Mouse (Mus musculus) forebrain, embryonic 10.5 days (tissue): ENCODE results near the gene Gm156. TPM values are rescaled to one million over a fixed set of nuclear protein-coding genes. Genes with fewer than 3 reads are reported as not detected.
"Not testable (repeated sequence)": the region's sequence is repeated elsewhere in the genome, so short reads cannot be mapped to it uniquely, and the experiment has no call there.

Experiments used
- DNase-seq: peaks from one replicate; pipeline ENCODE4 v3.0.0-alpha.2; 2017; ENCODE audit warnings: low spot score; ENCODE audit errors: extremely low spot score
- H3K27ac ChIP-seq: fragments of 300-500 bp; sonication (generic); 2 replicates; pipeline ENCODE4 v1.5.1; 2016; ENCODE audit warnings: mild to moderate bottlenecking
- H3K27me3 ChIP-seq: fragments of 300-500 bp; sonication (generic); 2 replicates; pipeline ENCODE4 v1.6.1; 2016; ENCODE audit warnings: mild to moderate bottlenecking; ENCODE audit not compliant: poor library complexity, severe bottlenecking
- H3K36me3 ChIP-seq: fragments of 300-500 bp; sonication (generic); replicated peaks from 2 replicates; pipeline ENCODE4 v1.6.1; 2016; ENCODE audit warnings: mild to moderate bottlenecking, moderate library complexity
- H3K4me1 ChIP-seq: fragments of 300-500 bp; sonication (generic); 2 replicates; pipeline ENCODE4 v1.6.1; 2016
- H3K4me3 ChIP-seq: fragments of 300-500 bp; sonication (generic); 2 replicates; pipeline ENCODE4 v1.5.1; 2016; ENCODE audit warnings: mild to moderate bottlenecking, moderate library complexity
- H3K9me3 ChIP-seq: fragments of 300-500 bp; sonication (generic); 2 replicates; pipeline ENCODE4 v1.6.1; 2016; ENCODE audit warnings: mild to moderate bottlenecking, moderate library complexity
- WGBS: fragments of 180-500 bp; shearing (Covaris S2); methylation state at CpG from one replicate; pipeline ENCODE4 v1.1.7; 2016; 5-methylcytosine and 5-hydroxymethylcytosine counted together
- polyA plus RNA-seq: library from polyadenylated mRNA; unstranded; fragments of >200 nt; fragmentation: Nextera tagmentation; extraction: Ambion mirVana; gene quantifications from 2 replicates; pipeline ENCODE4 v1.2.1, GENCODE M21; 2016

Gm156 gene
- polyA plus RNA-seq, result not detected in 2 replicates

DNA sequence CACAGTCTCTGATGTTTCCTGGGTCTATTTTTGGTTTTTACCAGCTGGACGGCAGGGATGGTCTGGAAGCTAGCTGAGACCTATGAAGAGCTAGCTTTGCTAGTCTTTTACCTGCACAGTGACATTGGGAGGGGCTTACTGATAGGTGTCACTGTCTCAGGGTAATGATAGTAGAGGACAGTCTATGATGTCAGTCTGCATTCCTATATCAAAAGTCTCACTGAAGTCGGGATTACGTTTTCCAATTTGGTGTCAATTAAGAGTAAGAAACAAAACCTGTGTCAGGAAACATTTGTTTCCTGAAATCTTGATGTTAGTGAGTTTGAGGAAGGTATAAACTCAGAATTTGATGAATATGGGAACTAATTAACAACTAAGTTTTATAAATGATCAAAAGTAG, at the start of gene Gm156:
Gene Gm156 (minus strand): TSS at position 101 of the 400 bp plus-strand sequence.
- H3K27me3 ChIP-seq, H3K4me1 ChIP-seq, DNase-seq, H3K4me3 ChIP-seq, H3K27ac ChIP-seq, H3K9me3 ChIP-seq, H3K36me3 ChIP-seq: not testable (repeated sequence)
- 87% methylated on average over 3 of the region's 3 CpGs for WGBS

DNA sequence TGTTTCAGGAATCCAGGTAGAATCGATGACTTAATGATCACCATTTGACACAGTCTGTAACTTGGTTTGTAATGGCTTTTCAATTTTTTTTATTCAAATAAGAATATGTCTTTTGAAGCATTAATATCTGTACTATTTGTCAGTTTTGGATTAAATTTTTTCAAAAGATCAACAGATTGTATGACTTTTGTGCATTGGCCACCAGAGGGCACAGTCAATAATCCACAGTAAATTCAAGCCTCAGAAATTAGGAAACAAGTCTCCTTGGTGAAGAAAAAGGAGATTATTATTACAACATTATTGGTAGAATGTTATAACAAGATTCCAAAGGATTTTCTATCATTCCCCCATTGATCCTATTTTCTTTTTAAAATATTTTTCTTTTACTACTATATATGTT, 41.5 kb upstream of the Gm156 start:
- no peak overlapping the region for H3K27ac ChIP-seq
- no peak for DNase-seq
- H3K4me1 ChIP-seq, result no peaks in the 10 kb centered on the region
- 88% methylated on average over 1 of the region's 1 CpGs for WGBS
- peaks cover 30% of the 10 kb centered on the region for H3K9me3 ChIP-seq
- no peaks in the 10 kb centered on the region for H3K27me3 ChIP-seq
- H3K36me3 ChIP-seq, result no peaks in the 10 kb centered on the region
- no peak overlapping the region for H3K4me3 ChIP-seq

DNA sequence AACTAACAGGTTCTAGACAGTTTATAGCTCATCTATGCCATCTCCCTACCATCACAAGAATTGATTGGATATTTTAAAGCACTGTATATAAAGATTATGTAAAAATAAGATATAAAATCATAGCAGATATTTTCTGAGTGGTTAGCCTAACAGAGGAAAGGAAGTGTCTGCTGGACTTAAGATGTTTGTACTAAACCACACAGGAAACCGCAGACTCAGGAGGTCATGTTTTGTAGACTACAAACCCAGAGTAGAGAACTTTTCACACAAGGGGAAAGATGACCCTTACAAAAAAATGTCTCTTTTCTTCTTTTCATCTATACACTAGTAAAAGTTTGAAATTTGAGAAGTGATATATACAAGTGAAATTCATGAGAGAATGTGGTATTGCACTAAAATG, 39.9 kb upstream of the Gm156 start:
- Histone ChIP-seq H3K27me3 (no peaks in the 10 kb centered on the region), H3K4me1 (no peaks in the 10 kb centered on the region), H3K4me3 (no peak overlapping the region), H3K27ac (no peak overlapping the region), H3K9me3 (peaks cover 32% of the 10 kb centered on the region), H3K36me3 (no peaks in the 10 kb centered on the region)
- WGBS, result 94% methylated on average over 1 of the region's 1 CpGs
- no peak for DNase-seq

DNA sequence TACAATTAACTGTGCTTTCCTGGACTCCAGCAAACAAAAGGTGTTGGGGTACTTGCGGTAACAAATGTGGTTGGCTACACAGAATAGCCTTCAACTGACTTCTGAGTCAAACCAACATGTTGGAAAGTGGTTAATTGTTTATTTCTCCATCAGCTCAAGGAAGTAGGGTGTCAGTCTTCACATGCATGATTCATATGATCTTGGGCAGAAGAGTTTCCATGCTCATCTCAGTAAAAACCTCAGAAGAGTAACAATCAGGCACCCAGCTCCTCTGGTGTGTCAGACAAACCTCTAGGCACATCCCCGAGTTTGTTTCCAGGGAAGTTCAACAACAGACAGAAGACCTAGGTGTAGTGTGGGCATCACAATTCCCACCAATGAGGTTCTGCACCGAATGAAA, 33.7 kb upstream of the Gm156 start:
- Histone ChIP-seq H3K36me3 (no peaks in the 10 kb centered on the region), H3K27ac (no peak overlapping the region), H3K4me1 (no peaks in the 10 kb centered on the region), H3K4me3 (no peak overlapping the region), H3K27me3 (no peaks in the 10 kb centered on the region), H3K9me3 (peaks cover 19% of the 10 kb centered on the region)
- no peak for DNase-seq
- WGBS, result 74% methylated on average over 3 of the region's 3 CpGs

DNA sequence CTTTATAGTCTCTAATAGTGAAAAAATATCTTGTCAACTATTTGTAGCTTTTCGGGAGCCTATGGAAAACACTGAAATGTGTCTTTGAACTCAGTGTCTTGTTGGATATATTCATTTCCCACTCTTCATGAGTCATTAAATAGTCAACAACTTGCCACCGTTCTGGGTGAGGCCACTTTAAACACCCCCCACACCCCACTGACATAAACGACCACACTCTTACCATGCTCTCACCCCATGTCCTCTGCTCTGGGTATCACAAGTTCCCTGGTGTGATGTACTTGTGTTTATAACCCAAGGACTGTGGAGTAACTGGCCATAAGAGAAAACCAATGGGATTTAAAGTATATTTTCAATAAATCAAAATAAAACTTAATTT, 36.4 kb downstream of the Gm156 start:
- 83% methylated on average over 3 of the region's 3 CpGs for WGBS
- Histone ChIP-seq H3K36me3 (no peaks in the 10 kb centered on the region), H3K27ac (no peak overlapping the region), H3K4me3 (no peak overlapping the region), H3K9me3 (peaks cover 11% of the 10 kb centered on the region; the same call in 1 of the 2 replicates), H3K4me1 (no peaks in the 10 kb centered on the region), H3K27me3 (no peaks in the 10 kb centered on the region)
- DNase-seq, result no peak

DNA sequence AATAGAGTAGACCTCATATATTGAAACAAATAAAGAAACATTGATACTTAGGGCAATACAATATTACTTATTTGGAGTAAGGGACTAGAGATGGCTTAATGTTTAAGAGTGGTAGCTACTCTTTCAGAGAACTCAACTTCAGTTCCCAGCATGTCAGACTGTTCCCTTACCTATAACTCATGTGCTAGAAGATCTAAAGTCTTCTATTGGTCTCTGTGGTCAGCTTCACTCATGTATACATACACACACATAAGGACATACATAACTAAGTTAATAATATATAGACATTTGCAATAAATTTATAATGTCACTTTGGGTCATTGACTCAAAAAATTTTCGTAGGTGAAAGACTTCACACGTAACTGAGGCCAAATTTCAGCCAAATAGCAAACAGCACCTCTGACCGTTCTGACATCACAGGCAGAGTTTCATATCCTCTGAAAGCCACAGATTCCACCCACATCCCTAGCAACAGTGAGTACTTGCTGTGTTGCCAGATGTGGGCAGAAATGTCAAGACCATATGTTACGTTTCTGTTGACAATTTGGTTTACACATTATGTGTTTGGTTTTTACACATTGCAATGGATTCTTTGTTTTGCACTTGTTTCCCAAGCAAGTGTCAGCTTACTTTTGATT, 36.9 kb downstream of the Gm156 start:
- Histone ChIP-seq H3K27ac (no peak overlapping the region), H3K4me1 (no peaks in the 10 kb centered on the region), H3K36me3 (no peaks in the 10 kb centered on the region), H3K4me3 (no peak overlapping the region), H3K27me3 (no peaks in the 10 kb centered on the region), H3K9me3 (peaks cover 11% of the 10 kb centered on the region; the same call in 1 of the 2 replicates)
- WGBS, result 88% methylated on average over 4 of the region's 4 CpGs
- no peak for DNase-seq

DNA sequence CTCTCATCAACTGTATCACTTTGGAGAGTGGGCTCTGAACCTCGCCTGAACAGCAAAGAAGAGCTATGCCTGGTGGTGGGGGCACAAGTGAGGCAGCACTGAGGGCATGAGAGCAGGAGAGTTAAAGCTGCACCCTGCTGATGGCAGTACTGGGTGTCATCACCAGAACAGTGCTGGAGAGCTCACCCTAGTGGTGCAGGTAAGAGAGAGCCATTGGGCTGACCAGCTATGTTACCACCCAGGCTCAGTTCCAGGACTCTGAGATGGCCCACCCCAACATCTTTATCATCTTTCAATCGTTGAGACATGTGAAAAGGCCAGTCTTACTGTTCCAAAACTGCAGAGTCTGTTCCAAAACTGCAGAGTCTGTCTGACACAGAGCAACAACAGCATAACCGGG, 37.9 kb downstream of the Gm156 start:
- Histone ChIP-seq H3K36me3 (no peaks in the 10 kb centered on the region), H3K9me3 (peaks cover 11% of the 10 kb centered on the region; the same call in 1 of the 2 replicates), H3K27ac (no peak overlapping the region), H3K27me3 (no peaks in the 10 kb centered on the region), H3K4me1 (no peaks in the 10 kb centered on the region), H3K4me3 (no peak overlapping the region)
- 76% methylated on average over 3 of the region's 3 CpGs for WGBS
- DNase-seq, result no peak

DNA sequence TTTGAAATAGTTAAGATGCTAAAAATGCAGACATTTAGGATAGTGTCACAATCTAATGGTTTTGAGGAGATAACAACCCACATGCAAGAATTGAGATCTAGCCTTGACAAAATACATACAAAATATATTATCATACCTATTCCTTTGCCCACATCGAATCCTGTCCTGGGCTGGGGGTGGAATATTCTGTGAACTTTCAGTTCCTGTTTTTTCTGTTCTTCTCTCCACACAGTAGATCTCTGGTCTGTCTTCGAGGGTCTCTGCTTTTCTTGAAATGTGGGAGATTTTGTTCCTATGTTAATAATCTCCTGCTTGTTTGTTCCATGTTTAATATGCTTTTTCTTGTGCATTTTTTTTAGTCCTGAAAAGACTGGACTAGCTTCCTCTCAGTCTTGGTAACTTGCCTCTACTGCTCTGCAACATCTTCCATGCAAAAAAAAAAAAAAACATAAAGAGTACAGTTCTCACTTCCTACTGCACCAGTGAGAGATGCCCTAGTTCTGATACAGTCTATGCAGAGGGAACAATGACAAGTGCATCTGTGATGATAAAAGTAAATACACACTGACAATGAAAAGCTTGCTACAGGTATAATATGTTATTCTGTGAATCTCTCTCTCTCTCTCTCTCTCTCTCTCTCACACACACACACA, 43.9 kb downstream of the Gm156 start, which contains the start of gene Klri2:
Gene Klri2 (minus strand): TSS at position 416 of the 653 bp plus-strand sequence.
- H3K27me3 ChIP-seq, result no peaks in the 10 kb centered on the region
- no peaks in the 10 kb centered on the region for H3K4me1 ChIP-seq
- no peaks in the 10 kb centered on the region for H3K36me3 ChIP-seq
- H3K9me3 ChIP-seq, result 0 out of 2 replicates have a peak, but pooled peaks cover under 1% of the 10 kb centered on the region
- WGBS, result 72% methylated on average over 2 of the region's 2 CpGs
- DNase-seq, result no peak
- H3K4me3 ChIP-seq, result no peak within 1 kb of the TSS
- no peak within 1 kb of the TSS for H3K27ac ChIP-seq

DNA sequence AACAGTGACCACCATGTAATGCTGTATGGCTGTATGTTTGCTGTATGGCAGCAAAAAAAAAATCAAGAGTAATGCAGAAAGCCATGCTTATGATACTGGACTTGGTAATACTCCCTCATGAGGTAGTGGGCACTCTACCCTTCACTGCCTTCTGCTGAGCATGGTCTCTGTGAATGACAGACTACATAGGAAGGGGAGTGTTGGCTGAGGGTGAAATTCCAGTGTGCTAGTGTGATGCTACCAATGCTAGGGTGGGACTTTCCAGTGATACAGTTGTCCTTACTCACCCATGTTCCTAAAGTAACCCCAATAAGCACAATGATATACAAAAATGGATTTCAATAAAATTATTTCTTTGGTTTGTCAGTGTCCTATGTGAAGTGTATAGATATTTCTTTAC, 47.7 kb downstream of the Gm156 start:
- H3K9me3 ChIP-seq, result no peaks in the 10 kb centered on the region
- no peak for DNase-seq

DNA sequence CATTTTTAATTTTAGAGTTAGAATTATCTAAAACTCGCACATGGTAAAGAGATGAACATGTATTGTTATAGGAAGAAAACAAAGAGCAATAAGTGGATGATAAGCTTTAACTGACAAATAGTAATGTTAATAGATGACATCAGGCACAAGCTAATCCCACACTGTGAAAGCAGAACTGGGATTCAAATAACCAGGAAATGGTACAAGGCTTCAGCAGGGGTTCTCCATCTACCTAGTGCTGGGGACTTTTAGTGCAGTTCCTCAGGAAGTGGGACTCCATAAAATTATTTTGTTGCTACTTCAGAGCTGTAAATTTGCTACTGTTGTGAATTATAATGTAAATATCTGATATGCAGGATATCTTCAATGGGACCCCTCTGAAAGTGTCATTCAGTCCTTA, 56.8 kb downstream of the Gm156 start:
- H3K4me1 ChIP-seq, result no peaks in the 10 kb centered on the region
- DNase-seq, result no peak
- H3K9me3 ChIP-seq, result no peaks in the 10 kb centered on the region
- 90% methylated on average over 1 of the region's 1 CpGs for WGBS
- no peak overlapping the region for H3K4me3 ChIP-seq
- no peaks in the 10 kb centered on the region for H3K36me3 ChIP-seq
- H3K27ac ChIP-seq, result no peak overlapping the region
- H3K27me3 ChIP-seq, result no peaks in the 10 kb centered on the region

More for the DNA sequence above, 47.7 kb downstream of the Gm156 start:
- no peaks in the 10 kb centered on the region for H3K36me3 ChIP-seq
- no peaks in the 10 kb centered on the region for H3K4me1 ChIP-seq
- H3K4me3 ChIP-seq, result no peak overlapping the region
- H3K27ac ChIP-seq, result no peak overlapping the region
- H3K27me3 ChIP-seq, result no peaks in the 10 kb centered on the region

DNA sequence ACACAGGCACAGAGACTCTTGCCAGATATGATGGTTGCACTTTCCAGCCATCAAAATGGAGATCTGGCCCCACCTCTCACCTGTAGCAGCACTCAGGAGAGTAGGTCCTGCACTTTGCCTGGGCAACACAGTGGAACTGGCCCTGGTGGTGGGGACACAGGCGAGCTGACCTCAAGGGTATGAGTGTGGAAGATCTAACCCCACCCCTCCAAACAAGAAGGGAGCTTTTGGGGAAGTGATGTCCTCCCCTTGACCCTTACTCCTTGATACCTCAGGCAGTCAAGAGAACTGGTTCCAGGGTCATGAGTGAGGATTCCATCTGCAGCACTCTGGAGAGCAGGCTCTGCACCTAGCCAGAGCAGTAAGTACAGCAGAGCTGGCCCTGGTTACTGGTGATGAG, 62.7 kb downstream of the Gm156 start:
- Histone ChIP-seq H3K4me3 (no peak overlapping the region), H3K4me1 (no peaks in the 10 kb centered on the region), H3K36me3 (no peaks in the 10 kb centered on the region), H3K27ac (no peak overlapping the region), H3K27me3 (no peaks in the 10 kb centered on the region), H3K9me3 (no peaks in the 10 kb centered on the region)
- DNase-seq, result no peak
- 74% methylated on average over 1 of the region's 1 CpGs for WGBS

DNA sequence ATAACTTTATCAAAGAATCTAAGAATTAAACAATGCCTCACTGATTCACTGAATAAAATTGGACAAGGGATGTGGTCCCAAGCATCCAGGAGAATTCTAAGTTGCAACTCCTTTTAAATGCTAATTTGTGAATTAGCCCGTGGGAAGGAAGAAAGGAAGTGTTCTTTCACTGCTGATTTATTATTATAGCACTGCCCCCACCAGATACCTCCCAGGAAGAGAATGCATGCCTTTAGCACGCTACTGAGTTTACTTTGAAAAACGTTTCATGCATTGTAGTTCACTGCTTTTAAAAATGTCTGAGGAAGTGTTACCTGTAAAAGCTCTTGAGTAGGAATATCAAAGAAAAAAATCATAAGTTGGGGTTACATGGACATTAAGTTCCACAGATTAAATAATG, 63.6 kb downstream of the Gm156 start:
- Histone ChIP-seq H3K36me3 (no peaks in the 10 kb centered on the region), H3K9me3 (no peaks in the 10 kb centered on the region), H3K27me3 (no peaks in the 10 kb centered on the region), H3K4me1 (no peaks in the 10 kb centered on the region), H3K27ac (no peak overlapping the region), H3K4me3 (no peak overlapping the region)
- DNase-seq, result no peak
- WGBS, result 45% methylated on average over 3 of the region's 3 CpGs

DNA sequence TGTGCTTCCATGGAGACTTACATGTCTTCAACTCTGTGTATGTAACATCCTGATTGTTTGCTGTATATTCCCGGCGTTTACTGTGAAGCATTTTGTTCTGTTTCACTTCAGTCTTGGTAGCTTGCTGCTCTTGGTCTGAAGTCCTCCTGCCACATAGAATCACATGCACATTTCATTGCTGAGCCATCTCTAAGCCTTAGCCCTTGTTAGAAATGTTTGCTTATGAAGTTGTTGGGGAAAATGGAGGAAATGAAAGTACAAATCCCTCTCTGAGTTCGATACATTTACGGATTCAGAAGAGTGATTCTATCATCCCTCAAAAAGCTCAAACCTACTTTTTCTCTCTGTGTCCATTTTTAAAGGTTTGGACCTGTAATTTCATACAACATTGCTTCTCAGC, 67.0 kb downstream of the Gm156 start, which contains the start of gene Klri1:
Gene Klri1 (minus strand): TSS at position 101 of the 400 bp plus-strand sequence.
- H3K36me3 ChIP-seq, result no peaks in the 10 kb centered on the region

More for the DNA sequence above, 67.0 kb downstream of the Gm156 start, which contains the start of gene Klri1:
- no peak within 1 kb of the TSS for H3K4me3 ChIP-seq
- H3K27ac ChIP-seq, result no peak within 1 kb of the TSS
- DNase-seq, result no peak
- no peaks in the 10 kb centered on the region for H3K27me3 ChIP-seq
- 93% methylated on average over 4 of the region's 4 CpGs for WGBS
- H3K4me1 ChIP-seq, result no peaks in the 10 kb centered on the region
- no peaks in the 10 kb centered on the region for H3K9me3 ChIP-seq
